Mouse (Mus musculus) liver, adult (tissue): Measurements from ENCODE around the gene Grb14.

Experiments
- GATA4 ChIP-seq: IDR thresholded peaks from 2 replicates; pipeline ENCODE4 v1.6.1; 2014; ENCODE audit warnings: mild to moderate bottlenecking, low read length; ENCODE audit not compliant: insufficient replicate concordance

The Grb14 gene

GRCm38 (mm10) chr2:64955441-64955840 lies 69.3 kb downstream of the Grb14 start:
- no peak for TF ChIP-seq GATA4

- no peak for TF ChIP-seq GATA4
Observed at GRCm38 (mm10) chr2:64949210-64949609, 75.6 kb downstream of the Grb14 start.

GRCm38 (mm10) chr2:64948418-64949169 lies 76.2 kb downstream of the Grb14 start:
- no peak for TF ChIP-seq GATA4

DNA sequence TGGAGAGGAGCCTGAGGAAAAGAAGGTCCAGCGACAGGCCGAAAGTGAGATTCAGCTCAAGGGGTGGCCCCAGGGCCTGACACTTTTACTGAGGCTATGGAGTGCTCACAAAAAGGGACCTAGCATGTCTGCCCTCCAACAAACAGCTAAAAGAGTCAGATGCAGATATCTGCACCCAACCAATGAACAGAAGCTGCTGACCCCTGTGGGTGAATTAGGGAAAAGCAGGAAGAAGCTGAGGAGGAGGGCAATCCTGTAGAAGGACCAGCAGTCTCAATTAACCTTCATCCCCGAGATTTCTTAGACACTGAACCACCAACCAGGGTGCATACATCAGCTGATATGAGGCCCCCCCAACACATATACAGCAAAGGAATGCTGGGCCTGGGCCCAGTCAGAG lies 77.3 kb downstream of the Grb14 start:
- no peak for TF ChIP-seq GATA4

DNA sequence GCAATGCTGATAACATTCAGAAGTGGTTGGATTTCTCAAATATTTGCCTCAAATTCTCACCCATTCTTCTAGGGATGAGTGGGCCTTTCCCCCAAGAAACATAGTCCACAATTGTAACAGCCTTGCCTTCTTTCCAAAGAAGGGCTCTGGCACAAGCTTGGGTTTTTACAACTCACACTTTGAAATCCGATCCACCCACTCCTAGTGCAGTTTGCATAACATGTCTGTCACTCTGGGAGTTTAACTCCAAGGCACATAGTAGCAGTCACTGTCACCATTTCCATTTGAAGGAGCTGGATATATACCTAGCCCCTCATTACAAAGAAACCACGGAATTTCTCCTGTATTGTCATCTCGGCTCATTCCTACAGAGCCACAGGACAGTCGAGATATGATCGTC lies 103.9 kb downstream of the Grb14 start:
- TF ChIP-seq GATA4, result no peak

DNA sequence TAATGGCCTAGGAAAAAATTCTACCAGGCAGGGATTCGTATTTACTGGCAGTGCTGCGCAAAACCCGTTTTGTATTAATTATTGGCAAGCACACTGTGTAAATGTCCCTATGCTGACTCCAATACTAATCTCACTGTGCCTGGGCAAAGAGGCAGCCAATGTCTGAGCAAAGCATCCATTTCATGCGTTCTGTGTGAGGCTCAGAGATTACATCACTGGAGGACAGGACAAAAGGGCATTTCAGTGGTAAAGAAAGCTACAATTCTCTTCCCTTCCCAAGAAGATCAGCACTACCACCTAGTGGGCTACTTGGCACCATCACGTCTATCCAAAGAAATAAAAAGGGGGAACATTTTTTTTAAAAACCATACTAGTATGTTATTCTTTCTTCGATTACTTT lies 109.3 kb downstream of the Grb14 start:
- no peak for TF ChIP-seq GATA4

- TF ChIP-seq GATA4, result no peak
Observed at GRCm38 (mm10) chr2:64904877-64905276, 119.9 kb downstream of the Grb14 start.

- TF ChIP-seq GATA4, result no peak
Observed at GRCm38 (mm10) chr2:64897844-64898243, 126.9 kb downstream of the Grb14 start.

- TF ChIP-seq GATA4, result no peak
Observed at GRCm38 (mm10) chr2:64893233-64893632, 131.6 kb downstream of the Grb14 start.

- TF ChIP-seq GATA4, result no peak
Observed at GRCm38 (mm10) chr2:64887098-64887757, 137.6 kb downstream of the Grb14 start.

DNA sequence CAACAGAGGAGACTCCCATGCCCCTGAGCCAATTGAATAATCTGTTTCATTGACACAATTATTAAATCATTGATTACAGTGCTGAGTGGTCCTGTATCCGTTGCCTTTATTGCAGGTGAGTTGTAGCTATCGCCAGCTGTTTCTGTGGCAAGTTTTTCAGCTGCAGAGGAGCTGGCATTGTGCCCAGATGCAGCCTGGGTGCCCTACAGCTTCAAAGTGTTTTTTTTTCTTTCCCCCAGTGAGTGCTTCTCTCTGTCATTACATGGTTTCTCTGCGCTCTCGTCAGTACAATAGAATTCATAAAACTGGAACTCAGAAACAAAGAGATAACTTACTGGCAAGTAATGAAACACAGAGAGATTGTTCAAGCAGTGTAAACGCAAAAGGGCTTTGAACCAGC lies 139.1 kb downstream of the Grb14 start:
- no peak for TF ChIP-seq GATA4

- TF ChIP-seq GATA4, result no peak
Observed at GRCm38 (mm10) chr2:64878275-64878674, 146.5 kb downstream of the Grb14 start.
